Mouse (Mus musculus) cortical plate, adult 2 months (tissue): ENCODE data around the gene Gm9922. TPM values are rescaled to one million over a fixed set of nuclear protein-coding genes. Genes with fewer than 3 reads are reported as not detected.
A peak's percentile ranks its signal among the peaks of the same experiment; 100 is the strongest.

ENCODE experiments used
- H3K27ac ChIP-seq: fragments of 200-500 bp; 2 replicates; pipeline ENCODE4 v1.5.1; 2012; ENCODE audit warnings: low read length, control low read depth, inconsistent platforms; ENCODE audit not compliant: insufficient read depth
- H3K4me1 ChIP-seq: fragments of 200-500 bp; 2 replicates; pipeline ENCODE4 v1.6.1; 2011; ENCODE audit warnings: low read length; ENCODE audit not compliant: control insufficient read depth, insufficient read depth
- H3K4me3 ChIP-seq: fragments of 200-500 bp; 2 replicates; pipeline ENCODE4 v1.5.1; 2011; ENCODE audit warnings: mild to moderate bottlenecking, low read length, control low read depth; ENCODE audit not compliant: insufficient read depth
- CTCF ChIP-seq: fragments of 200-500 bp; IDR thresholded peaks from 2 replicates; pipeline ENCODE4 v1.5.1; 2011; ENCODE audit warnings: mild to moderate bottlenecking, control low read depth, low read length; ENCODE audit not compliant: insufficient read depth; ENCODE audit errors: extremely low read depth
- POLR2A ChIP-seq: fragments of 200-500 bp; IDR thresholded peaks from 2 replicates; pipeline ENCODE4 v1.6.1; 2011; ENCODE audit warnings: mild to moderate bottlenecking, low read length, control low read depth; ENCODE audit not compliant: insufficient read depth; ENCODE audit errors: extremely low read depth
- polyA plus RNA-seq: library from polyadenylated mRNA; depleted of rRNA; stranded (reverse); fragments of >200 nt; gene quantifications from 2 replicates; pipeline ENCODE4 v1.2.3, GENCODE M21; 2012; rRNA removed

Gm9922 gene
- 0.35 TPM in 1 of 2 replicates, not detected in the other for polyA plus RNA-seq

DNA sequence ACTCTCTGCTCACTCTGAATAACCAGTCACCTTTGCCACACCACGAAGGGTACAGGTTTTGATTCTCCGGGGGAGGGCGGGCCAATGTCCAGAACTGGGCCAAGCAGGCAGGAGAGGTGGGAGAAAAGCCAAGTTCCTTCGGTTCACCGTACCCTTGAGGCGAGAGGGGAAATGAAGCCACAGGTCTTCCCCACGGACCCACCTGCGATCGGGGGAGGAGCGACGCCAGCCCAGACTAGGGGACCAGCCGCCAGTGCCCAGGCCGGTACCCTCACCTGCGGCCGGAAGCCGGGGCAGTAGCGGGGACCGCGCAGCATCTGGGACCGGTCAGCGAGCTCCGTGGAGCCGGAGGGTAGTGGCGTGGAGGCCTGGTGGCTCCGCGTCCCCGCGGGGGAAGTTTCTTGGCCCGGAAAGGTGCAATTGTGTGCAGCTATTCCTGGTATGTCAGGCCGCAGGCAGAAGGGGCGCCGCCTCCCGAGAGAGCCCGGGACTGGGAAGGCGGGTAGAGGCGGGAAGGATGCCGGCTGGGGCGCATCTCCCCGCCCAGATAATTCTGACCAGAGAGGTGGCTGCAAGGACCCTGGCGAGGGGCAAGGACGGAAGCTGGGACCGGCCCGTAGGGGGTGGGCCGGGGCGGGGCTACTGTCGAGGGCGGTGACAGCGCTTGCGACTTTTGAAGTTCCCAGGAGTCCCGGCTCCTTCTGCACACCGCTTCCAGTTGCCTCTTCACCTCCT lies at the start of gene Gm9922, which contains the start of gene Lmo7:
TSS of gene Gm9922 (minus strand) at position 578 of the 735 bp plus-strand sequence.
TSS of gene Lmo7 (plus strand) at position 721 of the 735 bp plus-strand sequence.
- no peak for TF ChIP-seq CTCF
- no peak for TF ChIP-seq POLR2A
- Histone ChIP-seq H3K4me3 (peak within 1 kb of the TSS; percentile 54), H3K4me1 (no peaks in the 10 kb centered on the region; the same call in 1 of the 2 replicates), H3K27ac (peak within 1 kb of the TSS; percentile 56; the same call in 1 of the 2 replicates)

DNA sequence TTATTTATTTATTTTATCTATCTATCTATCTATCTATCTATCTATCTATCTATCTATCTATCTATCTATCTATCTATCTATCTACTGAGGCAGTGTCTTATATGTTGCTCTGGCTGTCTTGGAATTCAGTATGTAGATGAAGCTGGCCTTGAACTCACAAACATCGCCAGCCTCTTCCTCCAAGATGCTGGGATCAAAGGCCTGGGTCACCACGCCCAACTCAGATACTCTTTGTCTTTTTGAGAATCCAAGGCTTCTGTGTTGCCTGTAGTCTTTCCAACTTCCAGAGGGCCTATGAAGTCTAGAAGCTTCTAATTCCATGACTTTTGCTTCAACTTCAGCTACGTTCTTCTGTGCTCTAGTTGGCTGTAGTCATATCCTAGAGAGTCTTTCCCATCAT lies 48.8 kb upstream of the Gm9922 start:
- no peak overlapping the region for H3K4me3 ChIP-seq
- TF ChIP-seq POLR2A, result no peak
- no peak for TF ChIP-seq CTCF
- H3K4me1 ChIP-seq, result no peaks in the 10 kb centered on the region
- H3K27ac ChIP-seq, result no peak overlapping the region

DNA sequence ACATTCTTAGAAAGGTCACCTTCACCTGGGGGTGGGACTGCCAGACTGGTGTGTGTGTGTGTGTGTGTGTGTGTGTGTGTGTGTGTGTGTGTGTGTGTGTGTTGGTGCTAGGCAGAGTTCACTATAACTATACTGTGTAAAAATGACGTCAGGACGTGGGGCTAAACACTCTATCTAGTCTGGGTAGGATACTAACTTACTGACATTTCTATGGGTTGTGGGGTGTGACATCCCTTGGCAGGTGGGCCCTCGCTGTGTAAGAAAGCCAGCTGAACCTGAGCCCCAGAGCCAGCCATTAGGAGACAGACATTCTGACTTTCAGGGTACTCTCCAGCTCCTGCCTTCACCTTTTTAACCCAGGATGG lies 47.5 kb upstream of the Gm9922 start:
- no peak for TF ChIP-seq CTCF
- no peak overlapping the region for H3K27ac ChIP-seq
- H3K4me3 ChIP-seq, result no peak overlapping the region

DNA sequence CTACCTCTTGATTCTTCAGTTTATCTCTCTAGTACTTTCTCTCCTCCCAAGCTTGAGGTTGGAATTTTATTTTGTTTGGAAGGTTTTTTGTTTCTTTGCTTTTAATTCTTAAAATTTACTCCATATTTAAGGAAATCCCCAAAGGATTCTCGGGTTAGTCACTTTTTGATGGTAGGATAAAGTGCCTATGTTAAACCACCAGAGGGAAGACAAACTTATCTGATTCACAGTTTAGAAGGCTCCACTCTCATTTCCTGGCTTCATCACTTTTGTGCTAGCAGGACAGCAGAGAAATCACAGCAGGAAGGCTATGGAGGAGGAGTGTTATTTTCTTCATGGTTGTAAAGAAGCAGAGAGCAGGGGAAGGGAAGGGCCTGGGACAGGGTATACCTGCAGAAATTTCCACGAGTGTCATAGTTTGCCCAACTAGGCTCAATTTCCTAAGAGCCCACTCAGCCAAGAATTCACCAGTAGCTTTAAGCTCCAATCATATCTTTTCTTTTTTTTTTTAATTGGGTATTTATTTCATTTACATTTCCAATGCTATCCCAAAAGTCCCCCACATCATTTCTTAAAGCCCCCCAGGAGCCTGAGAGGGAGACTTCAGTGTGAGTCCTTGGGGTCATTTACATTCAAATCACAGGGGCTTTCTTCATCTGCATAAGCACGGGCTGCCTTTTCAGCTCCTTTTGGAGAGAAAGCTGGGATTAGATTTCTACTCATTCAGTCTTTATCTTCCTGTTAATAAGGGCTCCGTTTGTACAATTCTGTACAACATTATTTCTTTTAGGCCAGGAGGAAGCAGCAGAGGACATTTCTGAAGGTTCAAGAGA lies 46.9 kb upstream of the Gm9922 start:
- H3K27ac ChIP-seq, result no peak overlapping the region
- no peaks in the 10 kb centered on the region for H3K4me1 ChIP-seq
- no peak overlapping the region for H3K4me3 ChIP-seq
- TF ChIP-seq POLR2A (no peak), CTCF (no peak)

More for the DNA sequence above, 47.5 kb upstream of the Gm9922 start:
- H3K4me1 ChIP-seq, result no peaks in the 10 kb centered on the region

DNA sequence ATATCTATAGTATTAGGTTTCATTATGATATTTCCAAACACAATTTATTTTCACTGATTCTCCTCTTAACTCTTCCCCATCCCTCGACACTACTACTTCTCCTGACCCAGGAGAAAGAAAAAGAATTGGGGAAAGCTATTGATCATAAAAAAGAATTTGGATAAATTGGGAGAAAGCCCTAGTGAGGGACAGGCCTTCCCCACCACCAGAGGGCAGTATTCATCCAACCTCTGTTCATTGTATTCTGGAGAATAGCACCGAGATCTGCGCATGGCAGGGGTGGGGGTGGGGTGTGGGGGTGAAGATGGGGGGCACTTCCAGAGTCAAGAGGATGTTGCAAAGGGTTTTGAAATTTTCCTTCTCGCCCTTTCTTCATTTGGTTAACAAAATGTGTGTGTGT lies 45.0 kb upstream of the Gm9922 start:
- no peaks in the 10 kb centered on the region for H3K4me1 ChIP-seq
- H3K27ac ChIP-seq, result no peak overlapping the region
- TF ChIP-seq POLR2A, result no peak
- peak; percentile 54 for TF ChIP-seq CTCF
- no peak overlapping the region for H3K4me3 ChIP-seq

DNA sequence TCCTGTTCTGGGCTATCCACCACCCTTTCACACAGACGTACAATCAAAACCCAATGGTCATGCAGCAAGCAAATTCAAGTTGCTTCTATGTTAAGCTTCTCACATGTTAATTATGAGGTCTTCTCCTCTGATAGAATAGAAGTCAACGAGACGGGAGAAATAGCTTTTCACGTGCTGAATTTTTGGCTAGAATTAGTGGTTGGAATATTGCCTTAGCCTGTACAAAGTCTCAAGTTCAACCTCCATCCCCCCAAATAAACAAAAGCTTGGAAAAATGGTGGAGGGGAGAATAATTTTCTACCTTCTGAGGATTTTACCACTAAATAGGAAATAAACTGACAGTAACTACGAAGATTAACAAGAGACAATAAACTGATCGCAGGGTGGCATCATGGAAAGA lies 42.1 kb upstream of the Gm9922 start:
- no peak for TF ChIP-seq POLR2A
- no peak for TF ChIP-seq CTCF
- Histone ChIP-seq H3K4me3 (no peak overlapping the region), H3K27ac (no peak overlapping the region), H3K4me1 (no peaks in the 10 kb centered on the region)

DNA sequence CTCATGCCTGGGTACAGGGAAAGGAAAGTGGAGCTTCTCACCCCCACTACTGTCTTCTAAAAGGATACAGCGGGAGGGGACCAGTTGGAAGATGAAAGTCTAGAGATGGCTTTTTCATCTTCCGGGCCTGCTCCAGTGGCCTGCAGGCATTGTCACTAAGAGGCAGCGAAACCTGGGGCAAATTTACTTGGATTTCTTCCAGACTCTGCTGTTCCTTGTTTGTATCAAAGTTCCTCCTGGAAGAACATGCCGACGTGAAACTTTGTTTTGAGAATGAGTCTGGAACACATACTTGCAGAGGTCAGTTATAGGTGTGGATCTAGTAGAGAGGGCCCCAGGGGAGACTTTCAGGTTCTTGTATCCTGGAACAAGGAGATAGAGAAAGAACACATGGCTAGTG lies 41.7 kb upstream of the Gm9922 start:
- H3K4me1 ChIP-seq, result no peaks in the 10 kb centered on the region
- no peak overlapping the region for H3K4me3 ChIP-seq
- TF ChIP-seq CTCF (no peak), POLR2A (no peak)
- H3K27ac ChIP-seq, result no peak overlapping the region

DNA sequence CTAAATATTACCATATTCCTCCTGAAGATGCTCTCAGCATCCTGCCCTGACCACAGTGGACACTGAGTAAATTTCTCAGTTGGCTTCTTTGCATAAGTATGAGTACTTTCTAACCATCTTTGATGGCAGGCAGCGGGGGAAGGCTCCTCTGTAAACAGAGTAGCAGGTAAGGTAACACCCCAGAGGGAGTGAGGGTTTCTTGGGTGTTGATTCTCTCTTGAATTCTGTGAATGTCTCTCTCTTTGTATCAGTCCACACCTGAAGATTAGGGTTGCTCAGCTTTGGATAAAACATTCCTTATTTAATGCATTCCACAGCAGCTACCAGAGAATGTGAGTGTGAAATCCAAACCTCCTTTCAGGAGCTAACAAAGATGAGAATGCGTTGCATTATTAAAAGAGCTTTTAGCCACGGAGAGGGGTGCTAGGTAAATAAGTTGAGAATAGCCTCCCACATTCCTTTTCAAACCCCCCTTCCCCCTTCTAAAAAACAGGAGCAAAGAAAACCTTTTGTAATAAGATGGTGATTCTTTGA lies 34.2 kb upstream of the Gm9922 start:
- TF ChIP-seq CTCF, result no peak
- TF ChIP-seq POLR2A, result no peak
- Histone ChIP-seq H3K4me1 (no peaks in the 10 kb centered on the region), H3K4me3 (no peak overlapping the region), H3K27ac (no peak overlapping the region)

DNA sequence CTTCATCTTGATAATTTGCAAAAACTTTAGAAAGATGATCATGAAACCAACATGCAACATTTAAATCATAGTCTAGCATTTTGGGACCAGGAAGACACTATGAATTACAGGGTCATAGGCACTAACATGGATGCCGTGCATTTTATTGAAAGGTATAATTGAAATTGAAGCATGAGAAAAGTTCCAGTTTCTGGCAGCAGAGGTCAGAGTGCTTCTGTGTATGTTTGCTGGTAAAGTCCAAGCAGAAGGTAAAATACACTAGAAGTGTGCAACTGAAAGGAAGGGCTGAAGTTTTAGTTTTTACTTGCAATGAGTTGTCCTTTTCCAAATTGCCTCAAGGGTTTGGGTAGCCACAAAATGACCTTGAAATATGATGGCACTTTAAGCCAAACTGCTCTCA lies 32.7 kb upstream of the Gm9922 start:
- no peaks in the 10 kb centered on the region for H3K4me1 ChIP-seq
- no peak overlapping the region for H3K4me3 ChIP-seq
- TF ChIP-seq CTCF, result no peak
- no peak for TF ChIP-seq POLR2A
- H3K27ac ChIP-seq, result no peak overlapping the region

DNA sequence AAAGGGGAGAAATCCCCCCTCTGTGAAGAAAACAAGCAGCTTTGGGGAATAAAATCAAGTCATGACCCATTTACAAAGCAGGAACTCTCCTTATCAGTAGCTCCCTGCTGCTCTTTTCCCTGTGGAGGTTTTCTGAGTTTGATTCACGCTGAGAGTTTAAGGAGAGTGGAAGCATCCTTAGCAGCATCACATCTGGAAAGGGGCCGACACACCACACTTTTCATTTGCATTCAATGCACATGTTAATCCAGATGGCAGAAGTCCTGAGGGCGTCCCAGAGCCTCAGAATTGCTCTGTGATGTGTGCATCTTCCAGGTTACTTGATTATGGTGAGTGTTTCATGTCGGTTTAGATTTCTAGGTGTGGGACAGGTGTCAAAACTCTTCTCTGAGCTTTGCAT lies 25.8 kb upstream of the Gm9922 start:
- no peak overlapping the region for H3K27ac ChIP-seq
- TF ChIP-seq CTCF (no peak), POLR2A (no peak)
- H3K4me3 ChIP-seq, result no peak overlapping the region
- no peaks in the 10 kb centered on the region for H3K4me1 ChIP-seq
